Mouse (Mus musculus) olfactory bulb, adult 2 months (tissue): ENCODE measurements around the gene Kif1a. TPM values are rescaled to one million over a fixed set of nuclear protein-coding genes. Genes with fewer than 3 reads are reported as not detected.

ENCODE experiments used
- H3K27ac ChIP-seq: fragments of 200-500 bp; 2 replicates; pipeline ENCODE4 v1.5.1; 2012; ENCODE audit warnings: low read depth, low read length; ENCODE audit not compliant: insufficient read depth
- H3K4me1 ChIP-seq: fragments of 200-500 bp; 2 replicates; pipeline ENCODE4 v1.6.1; 2012; ENCODE audit warnings: low read length; ENCODE audit not compliant: control insufficient read depth, insufficient read depth
- H3K4me3 ChIP-seq: fragments of 200-500 bp; 2 replicates; pipeline ENCODE4 v1.5.1; 2012; ENCODE audit warnings: mild to moderate bottlenecking, low read depth, low read length, moderate library complexity; ENCODE audit not compliant: insufficient read depth
- CTCF ChIP-seq: fragments of 200-500 bp; IDR thresholded peaks from 2 replicates; pipeline ENCODE4 v1.5.1; 2012; ENCODE audit warnings: low read depth, mild to moderate bottlenecking, low read length, moderate library complexity; ENCODE audit not compliant: insufficient read depth
- POLR2A ChIP-seq: fragments of 200-500 bp; IDR thresholded peaks from 2 replicates; pipeline ENCODE4 v1.6.1; 2012; ENCODE audit warnings: mild to moderate bottlenecking, low read depth, low read length, moderate library complexity; ENCODE audit not compliant: insufficient read depth
- WGBS: fragments of 180-500 bp; shearing (Covaris S2); methylation state at CpG from one replicate; pipeline ENCODE4 v1.1.7; 2018; 5-methylcytosine and 5-hydroxymethylcytosine counted together
- polyA plus RNA-seq: library from polyadenylated mRNA; stranded (reverse); fragments of >200 nt; gene quantifications from 2 replicates; pipeline ENCODE4 v1.2.4, GENCODE M21; 2012; ENCODE audit warnings: low replicate concordance; ENCODE audit not compliant: missing spikeins, insufficient read depth, insufficient read length

The Kif1a gene
- polyA plus RNA-seq, 1 experiment: 729 TPM

- TF ChIP-seq CTCF: no peak
- no peak for TF ChIP-seq POLR2A
- WGBS: 73% methylated on average over 4 of the region's 4 CpGs
- no peak overlapping the region for H3K27ac ChIP-seq
- no peaks in the 10 kb centered on the region for H3K4me1 ChIP-seq
- H3K4me3 ChIP-seq: no peak overlapping the region
Measured at GRCm38 (mm10) chr1:92989891-92990290, 111.9 kb downstream of the Kif1a start.

- 92% methylated on average over 4 of the region's 4 CpGs for WGBS
Measured at GRCm38 (mm10) chr1:92988894-92989293, 112.9 kb downstream of the Kif1a start.

DNA sequence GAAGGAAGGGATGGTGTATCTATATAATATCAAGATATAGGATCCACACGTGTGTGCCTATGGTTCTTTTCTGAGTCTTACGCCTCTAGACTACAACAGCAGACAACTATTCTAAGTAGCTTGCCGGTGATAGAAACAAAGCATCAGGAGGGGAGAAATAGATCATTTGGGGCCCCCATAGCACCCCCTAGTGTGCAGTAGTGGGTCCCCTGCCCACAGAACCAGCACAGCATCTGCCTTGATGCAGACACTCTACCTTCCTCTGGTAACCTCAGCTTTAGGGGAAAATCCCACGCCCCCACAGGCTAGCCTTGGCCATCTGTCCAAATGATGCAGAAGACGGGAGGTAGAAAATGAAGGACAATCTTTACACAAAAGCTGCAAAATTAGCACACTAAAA lies 116.8 kb downstream of the Kif1a start:
- no peak overlapping the region for H3K4me3 ChIP-seq
- H3K27ac ChIP-seq: no peak overlapping the region
- no peaks in the 10 kb centered on the region for H3K4me1 ChIP-seq
- WGBS: 85% methylated on average over 5 of the region's 5 CpGs
- TF ChIP-seq CTCF (no peak), POLR2A (no peak)

More at GRCm38 (mm10) chr1:92988894-92989293, 112.9 kb downstream of the Kif1a start:
- Histone ChIP-seq H3K27ac (no peak overlapping the region), H3K4me3 (no peak overlapping the region), H3K4me1 (no peaks in the 10 kb centered on the region)
- TF ChIP-seq CTCF (no peak), POLR2A (no peak)

- Histone ChIP-seq H3K27ac (no peak overlapping the region), H3K4me1 (peaks cover 10% of the 10 kb centered on the region; the same call in 1 of the 2 replicates), H3K4me3 (no peak overlapping the region)
- TF ChIP-seq CTCF: no peak
- no peak for TF ChIP-seq POLR2A
- 92% methylated on average over 17 of the region's 17 CpGs for WGBS
Measured at GRCm38 (mm10) chr1:92982931-92983605, 118.7 kb downstream of the Kif1a start.

- TF ChIP-seq CTCF: no peak
- TF ChIP-seq POLR2A: no peak
- 85% methylated on average over 7 of the region's 7 CpGs for whole genome bisulfite sequencing
- Histone ChIP-seq H3K27ac (no peak overlapping the region), H3K4me1 (peaks cover 12% of the 10 kb centered on the region; the same call in 1 of the 2 replicates), H3K4me3 (no peak overlapping the region)
Measured at GRCm38 (mm10) chr1:92981056-92981845, 120.5 kb downstream of the Kif1a start.

GRCm38 (mm10) chr1:92979073-92979602 lies 122.6 kb downstream of the Kif1a start:
- H3K4me1 ChIP-seq: peaks cover 16% of the 10 kb centered on the region; the same call in 1 of the 2 replicates
- no peak for TF ChIP-seq POLR2A
- TF ChIP-seq CTCF: no peak
- no peak overlapping the region for H3K27ac ChIP-seq
- no peak overlapping the region for H3K4me3 ChIP-seq
- 48% methylated on average over 11 of the region's 11 CpGs for WGBS

GRCm38 (mm10) chr1:92978645-92979044 lies 123.1 kb downstream of the Kif1a start:
- no peak overlapping the region for H3K4me3 ChIP-seq
- WGBS: 50% methylated on average over 7 of the region's 7 CpGs
- peaks cover 16% of the 10 kb centered on the region; the same call in 1 of the 2 replicates for H3K4me1 ChIP-seq
- H3K27ac ChIP-seq: no peak overlapping the region
- no peak for TF ChIP-seq CTCF
- no peak for TF ChIP-seq POLR2A

- Histone ChIP-seq H3K4me1 (peaks cover 19% of the 10 kb centered on the region), H3K4me3 (no peak overlapping the region), H3K27ac (no peak overlapping the region)
- TF ChIP-seq CTCF (no peak), POLR2A (no peak)
- 60% methylated on average over 6 of the region's 6 CpGs for WGBS
Measured at GRCm38 (mm10) chr1:92976141-92976566, 125.6 kb downstream of the Kif1a start.

DNA sequence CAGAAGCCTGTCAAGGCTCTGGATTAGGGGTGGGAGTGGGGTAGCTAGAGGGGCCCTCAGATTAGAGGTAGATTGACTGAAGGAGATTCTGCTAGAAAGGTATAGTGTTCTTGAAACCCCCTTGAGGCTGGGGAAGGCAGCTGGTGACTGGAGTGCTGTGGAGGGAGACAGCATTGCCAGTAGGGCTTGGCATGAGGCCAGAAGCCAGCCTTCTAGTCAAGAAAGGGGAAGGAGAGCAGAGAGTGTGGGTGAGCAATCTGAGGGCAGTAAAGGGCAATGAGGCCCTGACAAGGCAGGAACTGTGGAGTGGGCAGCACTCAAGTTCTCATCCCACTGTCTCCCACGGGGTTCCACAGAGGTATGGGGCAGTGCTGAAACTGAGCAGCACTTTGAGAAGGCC lies 128.9 kb downstream of the Kif1a start:
- WGBS: 40% methylated on average over 1 of the region's 1 CpGs
- no peak overlapping the region for H3K4me3 ChIP-seq
- no peak for TF ChIP-seq CTCF
- no peak for TF ChIP-seq POLR2A
- peaks cover 10% of the 10 kb centered on the region for H3K4me1 ChIP-seq
- H3K27ac ChIP-seq: no peak overlapping the region
